Mouse (Mus musculus) kidney, postnatal 4 days (tissue): ENCODE results near the gene Actc1.
A peak's percentile ranks its signal among the peaks of the same experiment; 100 is the strongest.

Source experiments
- DNase-seq, 2 experiments: peaks; one replicate each; pipeline ENCODE4 v3.0.0; 2021; ENCODE audit warnings: mixed read lengths in 2 of 2

The Actc1 gene

GRCm38 (mm10) chr2:114049372-114049771 is 4.0 kb downstream of the Actc1 start:
- DNase-seq, result no peak

- DNase-seq, result no peak
Measured at GRCm38 (mm10) chr2:114047960-114048611, 5.3 kb downstream of the Actc1 start.

- DNase-seq, result no peak
Measured at GRCm38 (mm10) chr2:114046151-114046664, 7.1 kb downstream of the Actc1 start.

DNA sequence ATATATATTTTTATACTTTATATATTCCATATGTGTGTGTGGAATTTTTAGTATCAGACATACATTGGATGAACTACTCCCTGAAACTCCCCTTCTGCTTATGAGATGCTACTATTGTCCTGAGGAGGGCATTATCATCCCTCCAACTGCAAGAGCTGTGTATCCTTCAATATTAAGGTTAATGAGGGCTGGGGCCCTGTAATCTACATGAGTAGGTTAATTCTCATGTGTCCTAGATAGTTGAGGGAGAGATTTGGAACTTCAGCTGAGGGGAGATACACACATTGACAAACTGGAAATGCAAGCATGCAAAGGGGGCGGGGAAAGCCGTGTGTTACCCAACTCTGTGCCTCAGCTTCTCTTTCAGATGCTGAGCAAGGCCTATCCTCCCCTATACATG is 15.4 kb downstream of the Actc1 start:
- DNase-seq, result no peak

- no peak for DNase-seq
Measured at GRCm38 (mm10) chr2:114032259-114032658, 21.1 kb downstream of the Actc1 start.

DNA sequence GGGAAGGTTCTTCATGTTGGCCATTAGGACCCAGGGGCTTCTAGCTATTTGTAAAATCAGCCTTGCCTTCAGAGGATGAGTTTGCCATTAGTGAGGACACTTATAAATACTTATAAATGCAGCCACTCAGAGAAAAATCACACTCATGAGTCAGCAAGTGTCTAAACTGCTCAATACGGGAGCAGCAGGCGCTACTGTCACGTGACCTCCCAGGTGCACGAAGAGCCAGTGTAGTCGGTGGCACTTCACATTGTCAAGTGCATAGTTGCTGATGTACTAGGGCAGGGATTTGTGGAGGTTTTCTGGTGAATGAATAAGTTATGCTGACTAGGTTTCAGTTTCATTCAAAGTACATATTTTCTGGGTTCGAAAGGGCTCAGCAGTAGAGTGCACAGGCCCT is 30.0 kb downstream of the Actc1 start:
- DNase-seq, result no peak

- DNase-seq, result no peak
Measured at GRCm38 (mm10) chr2:114020210-114020563, 33.2 kb downstream of the Actc1 start.

DNA sequence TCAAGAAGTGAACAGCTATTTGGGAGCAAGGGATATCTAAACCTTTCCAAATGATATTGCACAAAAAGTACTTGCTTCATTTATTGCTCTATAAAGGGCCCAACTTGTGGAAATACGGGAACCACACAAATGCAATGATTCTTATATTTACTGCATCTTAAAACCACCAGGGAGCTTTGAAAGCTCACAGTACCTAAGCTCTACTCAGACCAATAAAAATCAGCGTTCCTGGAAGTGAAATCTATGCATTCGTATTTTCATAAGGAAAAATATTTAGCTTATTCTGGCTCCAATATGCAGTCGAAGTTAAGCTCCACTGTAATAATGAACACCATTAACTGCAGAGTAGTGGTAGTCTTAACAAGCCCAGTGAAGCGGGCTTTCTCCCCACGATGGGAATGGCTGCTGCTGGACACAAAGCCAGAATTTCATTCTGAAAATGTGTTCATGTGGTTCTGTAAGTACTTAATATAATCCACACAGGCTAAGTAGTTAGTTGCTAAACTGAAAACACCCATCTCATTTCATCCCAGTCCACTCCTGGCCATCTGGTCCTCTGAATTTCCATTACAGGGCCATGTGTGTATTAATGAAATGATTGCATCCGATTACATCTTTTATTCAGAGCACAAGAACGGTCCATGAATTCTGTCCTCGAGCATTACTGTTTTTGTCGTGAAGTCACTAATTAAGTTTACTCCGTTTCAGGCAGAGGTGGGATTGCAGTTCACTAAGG is 33.7 kb downstream of the Actc1 start:
- no peak for DNase-seq

- no peak for DNase-seq
Measured at GRCm38 (mm10) chr2:114018136-114018535, 35.2 kb downstream of the Actc1 start.

GRCm38 (mm10) chr2:114014839-114015238 is 38.5 kb downstream of the Actc1 start:
- DNase-seq, result no peak

DNA sequence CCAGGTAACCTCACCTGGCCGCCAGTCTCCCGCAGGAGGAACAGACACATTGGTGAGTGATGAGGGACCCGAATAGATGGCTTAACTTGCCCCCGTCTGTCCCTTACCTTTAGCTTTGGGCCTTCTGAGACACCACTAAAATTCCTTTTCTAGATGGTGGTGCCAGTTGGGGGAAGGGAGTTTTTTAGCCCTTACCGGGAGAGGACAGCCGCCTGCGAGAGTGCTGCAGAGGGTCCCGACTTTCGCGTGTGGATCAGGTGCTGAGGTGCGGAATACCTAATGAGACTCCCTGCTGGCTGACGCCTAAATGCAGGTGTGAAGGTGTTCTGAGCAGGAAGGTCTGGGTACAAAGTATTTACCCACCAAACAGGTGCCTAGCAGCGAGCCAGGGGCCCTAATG is 39.5 kb downstream of the Actc1 start:
- no peak for DNase-seq

DNA sequence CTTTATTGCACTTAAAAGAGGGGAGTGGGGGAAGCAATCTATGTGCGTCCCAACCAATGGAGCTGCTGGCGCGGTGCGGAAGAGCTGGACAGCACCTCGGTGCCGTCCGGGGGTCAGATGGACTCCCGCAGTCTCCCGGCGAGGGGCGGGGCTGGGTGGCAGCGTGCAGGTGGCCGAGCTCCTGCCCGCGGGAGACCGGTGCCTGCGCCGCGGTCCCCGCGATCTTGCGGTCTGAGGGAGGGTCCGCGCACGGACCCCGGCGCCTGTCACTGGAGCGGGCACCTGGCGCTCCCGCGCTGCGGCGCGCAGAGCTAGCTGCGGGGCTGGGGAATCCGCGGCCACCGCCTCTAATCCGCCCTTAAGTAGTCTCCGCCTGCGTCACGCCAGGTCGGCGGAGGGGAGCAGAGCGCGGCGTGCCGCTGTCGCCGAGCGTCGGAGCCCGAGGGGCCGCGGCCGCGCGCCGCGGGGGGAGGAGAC is 40.0 kb downstream of the Actc1 start, which contains the start of gene Gjd2:
Gjd2 (minus strand) TSS at position 325 of the 477 bp plus-strand sequence.
- peak; percentile 37 to 52 for DNase-seq

GRCm38 (mm10) chr2:114012749-114013211 is 40.6 kb downstream of the Actc1 start:
- peak in 1 of 2 experiments; percentile 1 for DNase-seq

DNA sequence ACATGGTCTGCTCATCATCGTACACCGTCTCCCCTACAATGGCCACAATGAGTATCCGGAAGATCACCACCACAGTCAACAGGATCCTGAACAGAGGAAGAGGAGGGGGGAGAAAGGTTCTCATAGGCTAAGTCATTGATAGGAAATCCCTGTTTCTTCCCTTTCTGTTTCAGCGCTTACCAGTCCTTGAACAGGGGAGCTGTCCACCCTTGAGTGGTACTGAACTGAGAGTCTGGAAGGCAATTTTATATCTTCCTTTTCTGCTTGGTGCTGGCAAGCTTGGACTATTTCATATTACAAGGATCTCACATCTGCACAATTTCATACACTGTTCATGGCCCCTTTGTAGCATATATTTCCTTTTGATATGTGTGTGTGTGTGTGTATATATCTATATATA is 41.5 kb downstream of the Actc1 start:
- DNase-seq, result peak; percentile 81

DNA sequence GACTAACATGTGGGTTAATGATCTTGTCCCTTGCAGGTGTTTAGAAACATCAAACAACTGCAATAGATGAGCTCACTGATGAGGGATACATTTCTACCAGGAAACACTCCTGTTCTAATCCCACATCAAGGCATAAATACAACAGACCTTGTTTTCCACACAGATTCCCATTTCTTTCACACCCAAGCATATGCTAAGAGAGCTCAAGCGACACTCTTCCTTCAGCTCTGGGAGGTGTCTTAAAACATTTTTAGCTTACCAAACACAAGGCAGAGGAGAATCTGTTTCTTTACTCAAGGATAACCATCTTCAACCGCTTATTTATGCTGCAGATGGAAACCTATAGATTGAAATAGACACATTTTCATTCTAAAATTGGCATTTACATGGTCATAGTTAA is 45.0 kb downstream of the Actc1 start:
- no peak for DNase-seq

DNA sequence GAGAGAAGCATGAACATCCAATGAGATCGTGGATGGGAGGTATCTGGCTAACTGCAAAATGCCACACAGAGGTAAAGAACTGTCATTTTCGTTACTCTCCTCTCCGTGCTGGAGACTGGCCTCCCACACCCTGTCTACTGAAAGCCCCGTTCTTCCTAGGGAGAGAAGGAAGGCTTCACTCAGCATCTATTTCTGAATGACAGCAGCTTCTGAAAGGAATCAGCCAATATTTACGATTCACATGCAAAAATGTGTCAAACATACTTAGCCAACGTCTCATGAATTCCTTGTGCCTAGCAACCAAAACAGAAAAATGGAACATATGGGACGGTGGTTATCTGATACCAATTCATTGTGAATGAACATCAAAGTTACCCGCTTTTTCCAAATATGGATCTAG is 55.9 kb downstream of the Actc1 start:
- DNase-seq, result no peak
